Mouse (Mus musculus) common myeloid progenitor, adult 5-6 weeks (primary cell): ENCODE results near the gene Nckap1. TPM values are rescaled to one million over a fixed set of nuclear protein-coding genes. Genes with fewer than 3 reads are reported as not detected.

Source experiments
- total RNA-seq: library from RNA; stranded (forward); fragments of 200-1000, 187-1606 nt; gene quantifications from 2 replicates; pipeline ENCODE4 v1.2.3, GENCODE M21; 2017

The Nckap1 gene
- total RNA-seq, 1 experiment from 2014 or later = 16.3 TPM

Other genes with a start within 250 kb of the Nckap1 start
- gene Frzb, start 133.8 kb downstream of the Nckap1 start, total RNA-seq = not detected in 2 replicates
- 8.8 and 9.6 TPM in 2 replicates for gene Dusp19, start 35.7 kb upstream of the Nckap1 start, total RNA-seq
- 42.8 and 48.1 TPM in 2 replicates for gene Nup35, start 35.9 kb upstream of the Nckap1 start, total RNA-seq